Mouse (Mus musculus): ENCODE results near the gene Brd9.
A peak's percentile ranks its signal among the peaks of the same experiment; 100 is the strongest.

The Brd9 gene

DNA sequence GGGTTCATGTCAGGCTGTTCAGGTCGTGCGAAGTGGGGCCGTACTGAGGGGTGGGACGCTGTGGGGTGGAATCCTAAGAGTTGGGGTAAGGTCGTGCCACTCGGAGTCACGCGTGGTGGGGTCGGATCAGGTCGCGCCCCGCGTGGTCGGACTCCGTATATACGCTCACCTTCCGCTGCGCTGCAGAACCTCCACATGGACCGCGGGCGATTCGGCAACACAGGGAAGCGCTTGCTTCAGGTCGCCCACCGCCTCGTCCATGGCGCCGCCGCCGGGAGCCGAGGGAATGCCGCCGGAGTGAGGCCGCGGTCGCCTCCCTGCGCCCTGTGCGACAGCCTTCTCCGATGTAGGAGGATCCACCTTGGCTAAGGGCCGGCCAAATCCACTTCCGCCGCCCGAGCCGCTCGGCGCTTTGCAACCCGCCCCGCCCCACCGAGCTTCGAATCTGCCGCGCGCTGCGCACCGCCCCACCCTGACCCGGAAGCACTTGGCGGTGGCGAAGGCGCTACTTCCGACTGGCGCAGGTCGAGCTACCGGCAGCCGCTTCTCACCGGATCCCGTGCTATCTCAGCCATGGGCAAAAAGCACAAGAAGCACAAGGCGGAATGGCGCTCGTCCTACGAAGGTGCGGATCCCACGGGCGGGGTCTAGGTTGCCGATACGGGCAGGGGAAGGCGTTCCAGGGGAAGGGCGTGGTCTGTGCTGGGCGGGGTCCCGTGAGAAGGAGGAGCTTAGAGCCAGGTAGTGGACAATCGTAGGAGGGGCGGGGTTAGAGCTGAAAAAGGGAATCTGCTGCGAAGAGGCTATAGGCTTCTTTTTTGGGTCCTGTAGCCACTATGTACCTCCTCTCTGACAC is at the start of gene Brd9, which contains the start of gene Trip13:
Brd9 (plus strand) TSS at position 491 of the 856 bp plus-strand sequence.
Trip13 (minus strand) TSS at position 464 of the 856 bp plus-strand sequence.
- peak; percentile 62 for DNase-seq (ENCODE audit: low read depth, low spot score)

DNA sequence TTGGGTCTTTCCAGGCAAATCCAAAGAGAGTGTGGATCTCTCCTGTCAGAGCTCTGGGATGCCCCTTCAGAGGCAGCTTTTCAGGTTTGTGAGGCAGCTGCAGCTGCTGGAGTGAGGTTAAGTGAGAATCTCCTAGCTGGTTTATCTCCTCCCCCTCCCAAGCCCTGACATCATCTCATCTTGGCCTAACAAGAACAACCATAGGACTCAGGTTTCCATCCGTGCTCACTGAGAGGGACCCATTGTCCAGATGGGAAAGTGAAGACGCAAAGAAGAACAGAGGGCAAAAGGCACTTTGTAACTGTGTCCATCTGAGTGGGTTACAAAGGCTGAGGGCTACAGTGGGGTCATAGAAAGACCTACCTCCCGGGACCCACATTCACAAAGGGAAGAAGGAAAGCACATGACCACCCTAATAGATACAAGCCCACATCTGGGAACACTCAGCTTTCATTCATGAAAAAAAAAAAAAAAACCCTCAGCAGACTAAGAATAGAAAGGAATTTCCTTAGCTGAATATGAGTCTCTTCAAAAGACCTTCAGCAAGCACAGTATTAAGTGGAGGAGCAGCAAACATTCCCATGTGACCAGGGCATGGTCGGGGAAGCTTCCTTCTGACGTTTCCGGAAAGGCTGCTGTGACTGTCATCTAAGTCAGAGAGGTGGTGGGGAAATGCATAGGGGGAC is 45.0 kb upstream of the Brd9 start:
- no peak for DNase-seq (ENCODE audit: low read depth, low spot score)

DNA sequence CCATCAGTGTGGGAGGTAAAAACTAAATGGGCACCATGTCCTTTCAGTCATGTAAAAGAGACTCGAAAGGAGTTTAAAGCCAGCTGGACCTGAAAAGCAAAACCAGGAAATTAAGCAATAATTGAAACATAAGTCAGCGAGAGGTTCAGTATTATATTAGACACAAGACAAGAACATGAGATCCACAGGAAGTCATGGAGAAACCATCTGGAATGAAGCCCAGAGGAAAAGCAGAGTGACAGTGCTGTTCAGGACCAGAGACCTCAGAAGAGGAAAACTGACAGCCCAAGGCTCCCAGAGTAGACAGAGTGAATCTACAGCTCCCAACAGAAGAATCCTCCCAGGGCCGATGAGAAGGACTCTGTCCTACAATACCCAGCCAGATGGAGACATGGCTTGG is 40.0 kb upstream of the Brd9 start:
- DNase-seq (ENCODE audit: low read depth, low spot score), result no peak

DNA sequence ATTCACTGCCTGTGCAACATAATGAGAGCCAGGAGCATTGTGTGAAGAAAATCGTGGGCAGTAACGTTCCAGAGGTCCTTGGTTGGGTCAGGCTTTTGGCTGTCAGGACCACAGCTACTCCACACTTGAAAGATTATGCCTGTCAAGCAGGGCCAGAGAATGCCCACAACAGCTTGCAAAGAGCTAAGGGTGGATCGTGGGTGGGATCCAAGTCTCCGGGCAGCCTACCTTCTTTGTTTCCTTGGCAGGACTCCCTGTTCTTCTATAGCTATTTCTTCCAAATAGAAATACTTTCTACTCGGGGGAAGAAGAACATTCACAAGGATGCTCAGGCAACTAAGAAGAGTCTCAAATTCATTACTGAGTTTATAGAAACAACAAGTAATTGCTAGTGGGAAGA is 30.5 kb upstream of the Brd9 start:
- DNase-seq (ENCODE audit: low read depth, low spot score), result no peak

DNA sequence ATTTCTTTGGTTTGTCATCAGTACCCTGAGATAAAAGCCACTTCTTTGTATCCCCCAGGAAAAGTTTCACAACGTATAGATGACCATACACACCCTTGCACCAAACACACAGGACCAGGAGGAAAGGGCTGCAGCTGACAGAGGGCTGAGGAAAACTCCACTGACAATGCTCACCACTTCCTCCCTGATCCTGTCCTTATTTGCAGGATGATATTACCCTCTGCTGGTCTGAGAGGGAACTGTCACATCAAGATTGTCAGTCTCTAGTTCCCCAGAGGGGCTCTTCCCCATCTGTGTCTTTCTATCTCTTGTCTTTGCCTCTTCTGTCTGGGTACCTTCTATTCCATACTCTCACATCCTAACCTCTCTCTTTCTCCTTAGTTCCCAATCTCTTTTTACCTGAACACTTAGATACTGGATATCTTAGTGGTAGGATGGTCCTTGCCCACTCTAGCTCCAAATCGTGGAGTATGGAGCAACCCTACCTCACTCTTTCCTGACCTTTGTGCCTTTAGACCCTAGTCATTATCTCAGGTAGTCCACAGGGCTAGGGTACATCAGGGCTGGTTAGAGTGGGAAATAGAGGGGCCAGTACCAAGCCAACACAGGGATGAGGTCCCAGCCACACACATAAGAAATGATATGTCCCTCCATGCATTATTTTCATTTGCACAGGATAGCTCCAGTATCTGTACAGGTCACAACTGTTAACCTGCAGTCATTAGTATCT is 29.8 kb upstream of the Brd9 start:
- no peak for DNase-seq (ENCODE audit: low read depth, low spot score)

DNA sequence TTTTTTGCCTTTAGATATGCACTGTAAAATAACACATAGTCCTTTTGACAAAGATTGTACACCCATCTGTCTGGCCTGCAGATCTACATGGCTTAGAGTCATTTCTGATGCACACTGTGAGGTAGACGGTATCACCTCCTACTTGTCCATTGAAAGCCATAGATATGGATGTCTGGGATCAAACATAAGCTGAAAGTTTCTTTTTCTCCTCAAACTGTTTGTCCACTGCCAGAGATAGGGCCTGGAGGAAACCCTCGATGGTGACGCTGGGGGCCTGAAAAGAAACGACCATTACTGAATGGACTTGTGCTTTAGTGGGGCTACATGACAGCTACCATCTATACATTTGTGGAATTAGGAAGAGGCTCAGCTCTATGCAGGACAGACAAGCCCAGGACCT is 24.5 kb upstream of the Brd9 start:
- no peak for DNase-seq (ENCODE audit: low read depth, low spot score)

DNA sequence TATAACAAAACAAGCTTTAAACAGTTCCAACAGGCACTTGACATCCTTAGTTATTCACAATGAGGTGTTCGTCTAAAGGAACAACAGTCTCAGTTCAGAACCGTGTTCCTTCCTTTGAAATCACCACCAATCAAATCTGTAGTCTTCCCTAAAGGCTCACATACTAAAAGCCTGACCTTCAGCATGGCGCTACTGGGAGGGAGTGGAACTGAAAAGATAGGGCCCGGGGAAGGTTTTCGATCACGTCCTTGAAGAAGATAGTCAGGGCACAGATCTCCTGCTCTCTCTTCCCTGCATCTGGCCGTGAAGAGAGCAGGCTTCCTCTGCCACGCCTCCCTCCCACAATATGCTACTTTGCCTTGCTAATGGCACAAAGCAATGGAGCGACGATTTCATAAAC is 5.4 kb upstream of the Brd9 start:
- DNase-seq (ENCODE audit: low read depth, low spot score), result no peak

DNA sequence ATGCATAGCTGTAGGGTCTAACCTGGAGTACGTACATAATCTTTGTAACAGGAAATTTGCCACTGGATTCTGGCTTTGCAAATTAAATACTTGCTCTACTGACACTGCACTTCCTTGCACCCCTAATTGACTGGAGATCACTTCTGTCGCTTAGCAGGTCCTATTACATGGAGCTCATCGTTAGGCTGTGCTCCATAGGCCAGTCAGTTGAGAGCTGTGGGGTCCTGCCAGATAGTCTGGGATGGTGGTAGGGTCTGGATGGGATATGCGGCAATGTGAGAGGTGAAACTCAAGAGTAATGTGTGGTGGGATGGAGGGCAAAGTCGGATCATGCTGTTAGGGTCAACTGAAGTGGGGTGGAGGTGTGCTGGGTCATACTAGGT is 682 bp upstream of the Brd9 start:
- DNase-seq (ENCODE audit: low read depth, low spot score), result no peak

DNA sequence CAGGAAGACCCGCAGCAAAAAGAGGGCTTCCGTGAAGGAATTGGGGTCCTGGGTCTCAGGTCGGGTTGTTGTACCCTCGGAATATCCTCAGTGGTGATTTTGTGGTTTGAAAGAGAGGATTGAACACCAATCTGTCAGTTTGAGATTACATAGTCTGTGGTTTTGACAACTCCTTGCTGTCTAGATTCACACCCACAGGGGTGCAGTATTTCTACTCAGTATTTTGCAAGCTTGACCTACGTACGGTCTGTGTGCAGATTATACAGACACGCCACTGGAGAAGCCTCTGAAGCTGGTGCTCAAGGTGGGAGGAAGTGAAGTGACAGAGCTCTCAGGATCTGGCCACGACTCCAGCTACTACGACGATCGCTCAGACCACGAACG is 558 bp downstream of the Brd9 start:
- DNase-seq (ENCODE audit: low read depth, low spot score), result no peak

DNA sequence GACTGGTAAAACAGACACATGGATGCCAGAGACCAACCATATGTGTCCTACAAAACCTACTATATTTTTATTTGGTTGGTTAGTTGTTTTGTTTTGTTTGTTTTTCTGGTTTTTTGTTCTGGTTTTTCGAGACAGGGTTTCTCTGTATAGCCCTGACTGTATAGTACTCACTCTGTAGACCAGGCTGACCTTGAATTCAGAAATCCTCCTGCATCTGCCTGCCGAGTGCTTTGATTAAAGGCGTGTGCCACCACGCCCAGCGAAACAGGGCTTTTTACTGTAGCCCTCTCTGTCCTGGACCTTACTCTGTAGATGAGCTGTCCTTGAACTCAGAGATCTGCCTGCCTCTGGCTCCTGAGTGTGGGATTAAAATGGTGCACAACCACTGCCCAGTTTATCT is 1.5 kb downstream of the Brd9 start:
- no peak for DNase-seq (ENCODE audit: low read depth, low spot score)

DNA sequence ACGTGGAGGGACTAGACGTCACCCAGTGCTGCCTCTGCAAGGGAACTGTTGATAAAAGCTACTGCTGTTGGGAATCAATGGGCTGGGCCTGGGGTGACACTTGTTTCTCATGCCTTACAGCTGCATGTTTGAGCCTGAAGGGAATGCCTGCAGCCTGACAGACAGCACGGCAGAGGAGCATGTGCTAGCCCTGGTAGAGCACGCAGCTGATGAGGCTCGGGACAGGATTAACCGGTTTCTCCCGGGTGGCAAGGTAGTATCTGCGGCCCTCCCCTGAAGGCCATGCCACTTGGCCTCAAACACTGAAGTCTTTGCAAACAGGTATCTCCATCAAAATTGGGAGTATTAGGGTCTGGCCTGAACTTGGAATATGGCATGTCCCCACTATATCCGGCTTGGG is 7.0 kb downstream of the Brd9 start:
- DNase-seq (ENCODE audit: low read depth, low spot score), result no peak

DNA sequence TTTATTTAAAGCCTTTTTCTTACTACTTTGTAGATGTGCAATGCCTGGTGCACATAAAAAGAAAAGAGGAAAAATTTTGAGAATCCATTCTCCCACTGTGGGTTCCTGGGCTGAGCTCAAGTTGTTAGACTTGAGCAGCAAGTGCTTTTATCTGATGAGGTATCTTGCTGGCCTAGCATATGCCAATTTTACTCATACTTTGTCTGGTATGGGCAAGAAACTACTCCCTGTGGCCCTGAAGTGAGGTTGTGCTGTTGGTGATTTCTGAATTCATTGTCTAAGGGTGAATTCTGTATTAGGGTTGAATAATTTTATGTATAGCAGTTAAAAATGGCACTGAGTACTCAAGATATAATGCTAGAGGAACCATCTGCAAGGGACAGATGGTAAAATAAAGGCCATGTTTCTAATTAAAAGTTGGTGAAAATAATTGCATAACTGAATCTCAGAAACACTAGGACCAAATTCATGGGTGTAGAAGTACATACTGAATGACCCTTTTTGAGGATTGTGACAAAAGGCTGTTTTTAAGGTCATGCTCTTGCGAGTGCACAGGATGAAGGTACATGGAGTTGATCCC is 16.0 kb downstream of the Brd9 start:
- DNase-seq (ENCODE audit: low read depth, low spot score), result peak; percentile 55

DNA sequence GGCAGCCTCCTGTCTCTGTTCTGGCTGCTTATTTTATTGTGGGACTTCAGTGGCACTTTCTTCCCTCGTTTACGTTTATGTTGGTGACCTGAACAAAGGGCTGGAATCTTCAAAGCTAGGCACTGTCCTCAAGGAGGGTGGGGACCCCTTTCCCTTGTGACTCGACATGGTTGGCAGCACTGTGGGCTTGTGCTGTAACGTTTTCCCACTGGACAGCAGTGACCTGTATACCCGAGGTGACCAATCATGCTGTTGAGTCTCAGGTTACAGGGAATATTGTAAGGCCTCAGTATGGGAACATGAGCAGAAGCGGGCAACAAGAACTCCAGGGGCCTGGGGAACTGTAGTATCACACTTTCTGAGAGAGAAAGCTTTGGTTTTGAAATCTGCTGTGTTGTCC is 17.1 kb downstream of the Brd9 start:
- DNase-seq (ENCODE audit: low read depth, low spot score), result no peak

DNA sequence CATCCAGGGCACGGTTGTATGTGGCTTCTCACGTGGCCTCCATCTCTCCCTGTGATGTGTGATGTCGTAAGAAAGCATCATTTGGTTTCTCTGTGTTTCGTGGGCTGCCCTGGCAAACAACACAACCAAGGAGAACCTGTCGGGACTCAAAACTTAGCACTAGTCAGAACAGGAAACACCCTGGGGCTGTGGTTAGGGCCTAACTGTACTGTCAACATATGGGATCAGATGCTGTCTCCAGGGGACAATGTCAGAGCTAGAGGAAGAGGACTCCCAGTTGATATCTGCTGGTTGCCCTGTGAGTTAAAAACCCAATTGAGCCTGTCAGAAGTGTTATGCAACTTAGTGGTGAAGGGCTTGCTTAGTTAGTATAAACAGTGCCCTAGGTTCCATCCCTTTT is 17.9 kb downstream of the Brd9 start:
- no peak for DNase-seq (ENCODE audit: low read depth, low spot score)

DNA sequence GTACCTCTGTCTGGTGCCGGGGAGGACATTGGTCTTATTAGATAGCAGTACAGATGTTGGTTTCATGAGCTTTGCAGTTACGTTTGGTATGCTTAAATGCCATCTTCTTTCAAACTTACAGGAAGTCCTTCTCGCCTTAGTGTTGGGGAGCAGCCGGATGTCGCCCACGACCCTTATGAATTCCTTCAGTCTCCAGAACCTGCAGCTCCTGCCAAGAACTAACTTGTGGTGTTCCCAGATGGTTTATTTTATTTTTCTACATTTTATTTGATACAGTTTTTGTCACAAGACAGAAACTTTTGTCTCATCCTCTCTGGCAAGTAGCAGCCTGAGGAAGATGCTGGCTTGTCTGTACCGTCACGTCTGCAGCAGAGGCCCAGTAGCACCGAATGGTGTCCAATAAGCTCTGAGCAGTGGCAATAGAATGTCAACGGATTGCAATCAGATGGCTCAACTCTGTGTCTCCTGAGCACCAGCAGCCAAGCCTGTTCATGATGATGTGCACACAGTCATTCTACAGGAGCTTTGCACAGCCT is 22.6 kb downstream of the Brd9 start:
- peak; percentile 82 for DNase-seq (ENCODE audit: low read depth, low spot score)

DNA sequence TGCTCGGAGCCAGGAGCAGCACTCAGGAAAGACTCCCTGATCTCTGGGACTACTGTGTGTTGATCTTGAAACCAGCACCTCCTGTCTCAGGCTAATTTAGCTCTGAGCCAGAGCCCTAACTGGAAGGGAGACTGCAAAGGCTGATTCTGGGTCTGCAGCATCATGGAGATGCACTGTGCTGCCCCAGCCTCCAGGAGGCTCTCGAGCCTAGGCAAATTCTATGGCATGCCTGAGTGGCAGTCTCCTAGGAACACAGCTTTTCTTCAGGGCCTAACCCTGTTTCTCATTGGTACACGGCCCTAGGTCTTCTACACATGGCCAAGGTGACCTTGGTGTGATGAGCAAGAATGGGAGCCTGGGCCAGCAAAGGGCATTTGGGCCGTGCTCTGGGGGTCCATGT is 23.6 kb downstream of the Brd9 start:
- no peak for DNase-seq (ENCODE audit: low read depth, low spot score)

DNA sequence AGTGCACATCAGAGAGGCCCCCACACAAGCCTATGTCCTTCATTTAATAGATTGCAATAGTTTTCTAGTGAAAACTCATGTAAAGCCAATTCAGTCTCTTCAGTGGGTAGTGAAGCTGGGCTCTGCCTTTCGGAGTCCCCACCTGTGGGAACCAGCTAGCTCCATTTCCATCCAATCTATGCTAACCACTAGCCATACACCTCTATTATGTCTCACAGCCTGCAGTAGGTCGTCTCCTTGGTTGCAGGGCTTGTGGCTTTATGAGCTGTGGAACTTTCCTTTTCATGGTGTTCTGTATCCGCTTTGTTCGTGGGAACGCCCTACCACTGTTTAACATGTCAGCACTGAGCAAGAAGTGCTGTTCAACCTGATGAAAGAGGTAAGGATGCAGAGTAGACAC is 25.9 kb downstream of the Brd9 start, which contains the start of gene Zdhhc11:
Zdhhc11 (plus strand) TSS at position 301 of the 400 bp plus-strand sequence.
- no peak for DNase-seq (ENCODE audit: low read depth, low spot score)

DNA sequence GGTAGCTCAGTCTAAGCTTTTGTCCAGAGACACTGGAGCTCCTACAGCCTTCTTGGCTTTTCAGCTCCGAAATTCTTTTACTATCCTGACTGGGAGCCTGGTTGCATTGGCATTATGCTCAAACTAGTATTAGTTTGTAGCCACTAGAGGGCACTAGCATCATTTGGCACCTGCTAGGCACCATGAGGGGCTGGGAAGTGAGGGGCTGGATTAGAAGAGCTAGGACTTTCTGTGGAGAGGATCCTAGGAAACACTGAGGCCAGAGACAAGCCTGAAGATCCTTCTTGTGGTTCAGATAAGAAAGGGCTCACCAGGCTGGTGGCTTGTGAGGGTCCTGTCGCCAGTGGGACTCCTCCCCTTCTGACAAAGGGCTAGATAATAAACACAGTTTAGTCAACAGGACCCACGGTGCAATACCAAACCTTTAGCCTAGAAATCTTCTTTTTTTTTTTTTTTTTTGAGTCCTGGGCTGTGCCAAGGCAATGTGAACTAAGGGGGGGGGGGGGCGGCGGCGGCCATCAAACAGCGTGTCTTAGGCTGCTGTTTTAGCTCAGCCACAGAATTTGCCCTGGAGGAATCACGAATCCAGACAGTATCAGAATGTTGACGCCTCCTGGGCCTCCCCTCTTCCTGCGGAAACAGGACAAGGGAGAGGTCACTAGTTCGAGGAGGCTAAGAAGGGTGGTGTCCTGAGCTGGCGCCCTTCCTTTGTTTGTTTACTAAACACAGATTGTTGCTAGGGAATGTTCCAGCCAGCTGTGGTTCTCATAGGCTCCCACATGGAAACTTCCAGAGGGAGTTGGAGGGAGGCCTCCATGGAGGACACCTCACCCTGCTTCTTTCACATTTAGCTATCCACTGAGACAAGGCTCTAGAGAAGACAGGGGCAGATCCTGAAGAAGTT is 33.2 kb downstream of the Brd9 start:
- peak; percentile 35 for DNase-seq (ENCODE audit: low read depth, low spot score)

DNA sequence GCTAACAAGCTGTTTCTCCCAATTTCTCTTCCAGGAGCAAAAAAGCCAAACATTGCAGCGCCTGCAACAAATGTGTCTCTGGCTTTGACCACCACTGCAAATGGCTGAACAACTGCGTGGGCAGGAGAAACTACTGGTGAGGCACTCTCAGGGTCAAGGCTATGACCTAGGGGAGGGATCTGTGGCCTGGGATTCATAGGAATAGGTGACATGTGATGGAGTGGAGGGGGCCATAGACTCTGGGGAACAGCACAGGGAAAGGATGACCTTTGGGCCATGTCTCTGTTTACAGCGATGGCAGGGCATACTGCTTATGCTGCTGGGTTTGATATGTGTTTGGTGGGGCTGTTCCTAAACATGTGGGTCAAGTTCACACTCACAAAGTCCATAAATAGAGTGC is 36.9 kb downstream of the Brd9 start:
- no peak for DNase-seq (ENCODE audit: low read depth, low spot score)

DNA sequence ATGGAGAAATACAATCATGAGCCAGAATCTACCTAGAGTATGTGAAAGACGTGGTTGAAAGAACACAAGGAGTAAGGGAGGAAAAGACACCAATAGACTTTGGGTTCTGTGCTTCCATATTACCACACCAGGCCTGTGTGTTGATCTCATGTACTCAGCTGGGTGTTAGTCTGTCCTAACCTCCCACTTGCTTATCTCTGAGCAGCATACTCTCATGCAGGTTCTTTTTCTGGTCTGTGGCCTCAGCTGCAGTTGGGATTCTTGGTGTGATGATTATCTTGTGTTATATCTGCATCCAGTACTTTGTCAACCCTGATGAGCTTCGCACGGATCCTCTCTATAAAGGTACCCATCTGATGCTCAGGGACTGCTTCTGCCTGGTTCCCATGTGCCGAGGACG is 39.3 kb downstream of the Brd9 start:
- DNase-seq (ENCODE audit: low read depth, low spot score), result no peak

DNA sequence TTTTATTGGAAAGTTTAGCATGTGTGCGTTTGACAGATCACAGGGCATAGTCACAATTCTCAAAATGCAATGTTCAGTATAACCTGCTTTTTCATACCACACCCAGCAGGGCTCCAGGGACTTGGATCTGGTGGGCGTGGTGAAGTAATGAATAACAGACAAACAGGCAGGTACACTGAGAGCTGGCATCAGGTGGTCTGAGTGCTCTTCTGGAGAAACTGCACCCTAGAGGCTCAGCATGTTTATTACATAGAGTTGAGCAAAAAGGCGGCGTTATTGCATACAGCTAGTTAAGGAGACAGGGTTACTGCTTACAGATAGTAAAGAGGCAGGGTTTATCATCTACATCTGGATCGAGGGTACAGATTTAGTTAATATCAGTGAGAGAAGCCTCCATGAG is 52.7 kb downstream of the Brd9 start:
- DNase-seq (ENCODE audit: low read depth, low spot score), result no peak
